Mouse (Mus musculus) natural killer cell, adult 2 months (primary cell): ENCODE results near the gene Dhdds.

ENCODE experiments used
- DNase-seq, 2 experiments: peaks; one replicate each; pipeline ENCODE4 v3.0.0; 2022; ENCODE audit warnings: low spot score in 2 of 2

The Dhdds gene

DNA sequence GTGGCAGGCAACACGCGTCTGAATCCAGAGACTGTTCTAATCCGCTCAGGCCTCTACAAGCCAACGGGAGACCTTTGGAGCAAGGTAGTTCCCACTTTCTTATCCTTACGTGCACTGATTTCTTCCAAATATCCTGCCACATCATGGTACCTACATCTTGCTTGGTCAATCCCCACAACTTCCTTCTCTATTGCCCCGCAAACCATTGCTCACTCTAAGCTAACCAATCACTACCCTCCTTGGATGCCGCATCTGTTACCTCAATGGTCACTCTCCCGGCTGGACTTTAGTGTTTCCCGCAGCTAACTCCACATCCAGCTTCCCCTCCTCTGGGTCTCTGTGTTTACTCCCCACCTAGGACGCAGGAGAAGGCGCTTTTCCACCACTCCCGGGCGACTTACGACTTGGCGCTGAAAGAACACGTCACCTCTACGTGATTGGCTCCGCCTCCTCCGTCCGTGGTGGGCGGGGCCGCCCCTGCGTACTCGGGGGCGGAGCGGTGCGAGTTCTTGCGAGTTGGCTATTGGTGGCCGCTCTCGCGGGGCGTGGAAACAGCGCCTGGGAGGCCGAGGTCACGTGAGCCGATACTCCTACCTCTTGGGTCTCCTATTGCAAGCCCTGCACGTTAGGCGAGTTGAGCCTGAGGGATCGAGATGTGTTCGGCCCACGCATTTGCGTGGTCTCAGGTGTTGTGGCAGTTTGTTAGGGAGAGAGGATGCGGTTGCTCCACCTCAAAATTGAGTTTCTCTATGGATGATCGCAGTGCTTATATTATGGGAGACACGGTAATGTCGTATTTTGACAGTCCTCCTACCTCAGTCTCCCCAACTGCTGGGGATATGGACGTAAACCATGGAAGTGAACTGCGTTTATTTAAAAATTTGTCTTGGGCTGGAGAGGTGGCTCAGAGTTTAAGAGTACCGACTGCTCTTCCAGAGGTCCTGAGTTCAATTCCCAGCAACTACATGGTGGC, at the start of gene Dhdds:
TSS of gene Dhdds (minus strand) at position 453 of the 973 bp plus-strand sequence.
- peak; percentile 92 to 94 for DNase-seq

DNA sequence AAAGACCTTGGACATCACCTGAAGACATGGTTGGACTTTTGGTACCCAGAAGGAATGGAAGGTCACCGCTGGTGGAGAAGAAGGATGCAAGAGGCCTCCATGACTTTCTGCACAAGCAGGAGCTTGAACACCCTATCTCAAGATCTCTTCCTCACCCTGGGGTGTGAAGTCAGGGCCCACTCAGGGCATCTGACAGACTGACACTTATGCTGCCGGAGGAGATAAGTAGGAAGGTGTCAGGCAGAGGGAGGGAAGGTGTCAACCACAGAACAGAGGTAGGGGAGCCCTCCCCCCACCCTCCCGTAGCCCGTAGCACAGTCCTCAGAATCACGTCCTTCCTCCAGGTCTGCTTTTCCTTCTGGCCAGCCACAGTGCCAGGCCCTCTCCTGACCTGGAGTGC, 46.9 kb upstream of the Dhdds start:
- DNase-seq: peak; percentile 53 to 70

DNA sequence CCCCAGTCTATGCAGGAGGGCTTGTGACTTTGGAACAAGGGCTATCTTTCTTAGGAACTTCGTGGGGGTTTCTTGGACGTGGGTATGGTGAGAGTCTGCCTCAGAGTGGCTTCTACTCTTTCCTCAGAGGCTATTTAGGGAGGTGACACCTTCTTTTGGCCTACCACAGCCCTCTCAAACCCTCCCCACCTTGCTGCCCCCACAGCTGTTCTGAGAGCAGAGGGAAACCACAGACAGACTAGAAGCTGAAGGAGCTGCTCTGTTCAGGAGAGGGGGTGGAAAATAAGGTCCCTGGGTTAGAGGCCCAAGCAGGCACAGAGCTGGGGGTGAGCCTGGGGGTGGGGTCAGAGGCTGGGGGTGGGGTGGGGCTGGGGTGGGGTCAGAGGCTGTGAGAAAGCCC, 42.3 kb upstream of the Dhdds start:
- peak; percentile 36 to 61 for DNase-seq

DNA sequence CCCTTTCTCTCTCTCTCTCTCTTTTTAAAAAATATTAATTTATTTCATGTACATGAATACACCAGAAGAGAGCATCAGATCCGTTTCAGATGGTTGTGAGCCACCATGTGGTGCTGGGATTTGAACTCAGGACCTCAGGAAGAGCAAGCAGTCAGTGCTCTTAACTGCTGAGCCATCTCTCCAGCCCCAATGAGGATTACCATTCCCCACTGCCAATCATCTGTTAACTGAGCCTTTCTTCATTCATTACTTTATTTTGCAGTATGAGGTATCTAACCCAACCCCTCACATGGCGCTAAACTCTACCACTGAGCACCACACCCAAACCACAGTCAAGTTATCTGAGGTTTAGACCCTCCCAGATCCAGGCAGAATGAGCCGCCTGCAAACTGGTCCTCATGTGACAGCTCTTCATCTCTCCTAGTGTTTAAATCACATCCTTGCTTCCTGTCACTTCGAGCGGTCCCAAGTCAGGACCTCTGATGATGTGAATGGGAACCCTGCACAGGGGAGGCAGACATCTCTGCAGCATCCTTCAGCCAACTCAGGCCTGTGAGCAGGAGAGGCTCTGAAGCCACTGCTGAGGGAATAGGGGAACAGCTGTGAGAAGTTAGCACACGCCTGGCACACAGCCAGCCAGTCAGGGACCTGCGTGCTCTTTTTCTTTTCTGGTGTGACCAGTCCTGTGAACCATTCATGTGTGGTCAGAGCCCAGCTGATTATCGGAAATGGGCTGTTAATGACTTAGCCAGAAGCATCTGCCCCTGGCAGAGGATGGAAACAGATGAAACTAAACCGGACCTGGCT, 40.8 kb upstream of the Dhdds start:
- DNase-seq: peak; percentile 37 to 66

DNA sequence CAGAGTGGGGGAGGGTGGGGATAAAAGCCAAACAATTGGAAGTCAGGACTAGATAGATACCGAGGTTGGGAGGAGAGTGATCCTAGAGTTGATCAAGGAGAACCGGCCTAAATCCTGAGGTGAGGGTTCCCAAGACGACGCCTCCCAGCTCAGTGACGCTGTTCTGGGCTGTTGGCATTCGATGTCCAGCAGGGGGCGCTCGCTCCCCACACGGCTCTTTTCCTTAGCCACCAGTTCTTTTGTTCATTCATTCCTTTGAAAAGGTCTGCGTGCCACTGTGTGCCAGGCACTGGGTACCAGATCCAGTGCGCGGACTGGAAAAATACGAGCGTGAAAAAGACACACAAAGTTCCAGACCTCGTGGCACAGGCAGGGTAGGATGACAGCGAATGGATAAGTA, 35.2 kb upstream of the Dhdds start:
- DNase-seq: peak; percentile 71 to 79

DNA sequence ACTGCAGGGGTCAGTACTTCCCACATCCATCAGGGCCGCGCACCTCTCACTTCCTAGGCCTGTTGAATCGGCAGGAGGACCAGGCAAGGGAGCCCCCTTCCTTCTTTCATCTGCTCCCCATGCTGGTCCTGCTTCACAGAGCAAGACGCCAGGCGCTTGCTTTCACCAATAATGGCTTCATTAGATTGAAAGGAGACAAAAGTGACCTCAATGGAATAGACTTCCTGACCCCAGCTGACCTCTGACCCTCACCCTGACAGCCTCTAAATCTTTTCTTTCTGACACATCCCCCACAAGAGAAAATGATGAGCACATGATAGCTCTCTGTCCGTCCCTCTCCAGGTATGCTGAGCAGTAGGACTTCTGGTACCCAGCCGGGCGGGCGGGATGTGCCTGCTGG, 25.1 kb upstream of the Dhdds start:
- no peak for DNase-seq

DNA sequence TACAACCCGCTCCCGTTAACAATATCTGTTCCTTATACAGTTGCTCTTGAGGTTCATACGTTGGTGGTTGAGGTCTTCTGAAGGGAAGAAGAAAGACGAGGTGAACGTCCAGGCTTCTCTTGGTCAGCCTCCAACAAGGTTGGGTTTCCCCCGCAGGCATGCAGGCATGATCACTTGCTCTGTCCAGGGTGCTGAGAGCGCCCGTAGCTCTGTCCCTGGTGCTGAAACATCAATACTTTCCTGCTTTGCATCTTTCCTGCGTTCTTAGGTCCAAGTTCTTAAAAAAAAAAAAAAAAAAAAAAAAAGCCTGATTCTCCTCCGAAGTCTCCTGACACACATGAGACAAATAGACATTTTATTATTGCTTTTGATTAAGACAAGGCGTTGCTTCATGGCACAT, 19.9 kb upstream of the Dhdds start:
- DNase-seq: peak; percentile 42 to 58

DNA sequence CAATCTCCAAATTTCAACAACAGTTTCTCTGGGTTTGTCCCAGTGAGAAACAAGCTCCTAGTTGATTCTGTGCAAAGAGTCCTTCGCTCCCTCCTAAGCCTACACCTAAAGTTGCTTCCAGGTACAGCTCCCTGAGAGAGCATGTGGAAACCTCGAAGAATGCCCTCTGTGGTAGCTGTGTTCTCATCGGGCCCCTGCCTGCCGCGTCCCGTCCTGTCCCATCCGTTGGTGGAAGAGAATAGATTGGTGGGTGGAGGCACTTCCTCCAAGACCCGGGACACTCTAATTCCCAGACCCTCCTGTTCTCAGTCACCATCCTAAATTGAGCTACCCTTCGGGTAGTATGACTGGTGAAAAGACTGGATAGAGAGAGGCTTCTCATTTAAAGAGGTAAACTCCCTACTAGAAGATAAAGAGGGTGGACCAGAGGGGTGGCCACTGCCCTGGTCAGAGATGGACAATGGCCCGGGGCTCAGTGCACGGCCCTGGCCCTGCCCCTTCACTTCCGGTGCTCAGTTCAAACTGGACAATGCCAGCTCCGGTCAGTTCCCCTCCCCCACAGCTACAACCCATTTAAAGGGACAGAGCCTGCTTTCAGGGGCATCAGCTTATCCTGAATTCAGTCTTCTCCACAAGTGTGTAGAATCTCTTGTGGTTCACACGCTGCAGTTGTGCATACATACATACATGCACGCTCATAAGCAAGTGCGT, 19.1 kb upstream of the Dhdds start:
- DNase-seq: no peak

DNA sequence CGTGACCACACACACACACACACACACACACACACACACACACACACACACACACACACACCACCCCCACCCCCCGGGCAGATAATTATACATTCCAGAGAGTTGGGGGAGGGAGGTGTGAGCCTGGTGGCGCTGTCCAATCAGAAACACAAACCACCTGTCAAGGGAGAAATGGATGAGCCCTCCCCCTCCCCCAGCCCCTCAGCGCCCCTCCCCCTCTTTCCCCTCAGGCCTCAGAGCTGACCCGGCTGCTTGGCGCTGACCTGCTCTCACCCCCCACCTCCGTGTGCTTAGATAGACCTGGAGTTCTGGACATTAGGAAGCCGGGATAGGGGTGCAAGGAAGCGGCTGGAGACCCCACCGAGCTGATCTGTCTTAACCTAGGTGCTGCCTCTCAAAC, 18.5 kb upstream of the Dhdds start:
- DNase-seq: no peak

DNA sequence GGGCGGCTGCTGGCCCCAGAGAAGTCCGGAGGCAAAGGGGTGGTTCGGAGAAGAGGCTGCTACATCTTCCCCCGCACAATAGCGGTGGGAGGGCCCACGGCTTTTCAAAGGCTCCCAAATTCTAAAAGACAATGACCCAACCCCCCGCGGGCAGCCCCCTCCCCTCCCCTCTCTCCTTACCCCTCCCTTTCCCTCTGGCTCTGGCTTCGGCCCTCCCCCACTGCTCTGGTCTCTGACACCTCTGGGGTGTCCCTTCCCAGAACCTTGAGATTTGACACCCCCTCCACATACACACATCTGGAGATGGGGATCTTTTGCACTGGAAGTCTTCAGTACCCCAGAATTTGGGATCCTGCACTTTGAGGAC, 18.0 kb upstream of the Dhdds start, which contains the start of gene Lin28a:
TSS of gene Lin28a (minus strand) at position 63 of the 367 bp plus-strand sequence.
- no peak for DNase-seq

DNA sequence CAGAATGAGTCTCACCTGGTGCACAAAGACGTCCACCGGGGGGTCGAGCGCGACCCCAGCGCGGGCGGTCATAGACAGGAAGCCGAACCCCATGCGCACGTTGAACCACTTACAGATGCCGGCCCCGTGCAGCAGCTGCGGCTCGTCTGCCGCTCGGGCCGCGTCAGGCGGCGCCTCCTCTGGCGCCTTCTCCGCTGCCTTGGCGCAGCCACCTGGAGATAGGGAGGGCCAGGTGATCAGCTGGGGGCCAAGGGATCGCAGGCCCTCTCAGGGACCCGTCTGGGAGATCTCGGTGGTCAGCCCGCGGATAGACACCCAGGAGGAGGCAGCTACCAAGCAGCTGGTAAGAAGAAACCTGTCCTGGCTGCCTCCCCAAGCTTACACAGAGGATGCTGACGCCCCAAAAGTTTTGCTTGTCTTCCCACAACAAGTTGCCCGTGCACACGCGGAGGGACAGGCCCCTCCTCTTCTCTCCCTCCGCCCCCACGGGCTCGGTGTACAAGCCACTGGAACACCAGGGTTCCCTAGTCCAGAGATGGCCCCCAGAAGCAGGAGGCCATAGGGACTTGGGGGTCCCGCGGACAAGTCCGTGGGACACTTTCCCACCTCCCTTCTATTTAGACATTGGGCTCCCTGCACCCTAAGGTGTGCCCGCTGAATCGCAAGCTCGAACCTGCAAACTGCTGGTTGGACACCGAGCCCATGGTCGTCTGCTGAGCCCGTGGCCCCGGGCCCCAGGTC, 17.5 kb upstream of the Dhdds start:
- no peak for DNase-seq

DNA sequence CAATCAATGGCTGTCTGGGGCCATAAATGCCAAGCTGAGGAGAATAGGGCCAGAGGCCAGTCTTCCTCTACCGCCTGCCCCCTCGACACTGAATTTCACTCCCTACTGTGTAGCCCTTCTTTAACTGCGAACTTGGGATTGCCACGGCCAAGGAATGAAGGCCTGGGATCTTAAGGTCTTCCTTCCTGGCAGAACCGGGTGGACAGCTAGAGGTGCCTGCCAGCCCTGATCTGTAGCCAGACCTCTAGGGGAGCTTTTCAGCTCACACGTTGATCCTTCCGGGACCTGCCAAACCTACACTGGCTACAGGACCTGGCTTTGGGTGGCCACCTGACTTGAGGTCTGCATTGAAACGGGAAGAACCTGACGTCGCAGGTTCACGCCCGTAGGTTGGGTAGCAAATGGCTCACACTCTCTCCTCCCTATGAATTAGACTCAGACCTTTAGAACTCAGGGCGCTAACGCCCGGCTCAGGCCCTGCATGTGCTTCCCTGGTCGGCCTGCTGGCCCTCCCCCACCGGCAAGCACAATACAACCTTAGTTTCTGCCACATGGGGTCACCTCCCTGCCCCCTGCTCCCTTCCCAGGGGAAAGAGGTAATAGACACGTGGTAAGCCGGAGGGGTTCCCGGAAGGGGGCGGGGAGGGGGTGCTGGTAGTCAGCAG, 16.6 kb upstream of the Dhdds start:
- DNase-seq: no peak

DNA sequence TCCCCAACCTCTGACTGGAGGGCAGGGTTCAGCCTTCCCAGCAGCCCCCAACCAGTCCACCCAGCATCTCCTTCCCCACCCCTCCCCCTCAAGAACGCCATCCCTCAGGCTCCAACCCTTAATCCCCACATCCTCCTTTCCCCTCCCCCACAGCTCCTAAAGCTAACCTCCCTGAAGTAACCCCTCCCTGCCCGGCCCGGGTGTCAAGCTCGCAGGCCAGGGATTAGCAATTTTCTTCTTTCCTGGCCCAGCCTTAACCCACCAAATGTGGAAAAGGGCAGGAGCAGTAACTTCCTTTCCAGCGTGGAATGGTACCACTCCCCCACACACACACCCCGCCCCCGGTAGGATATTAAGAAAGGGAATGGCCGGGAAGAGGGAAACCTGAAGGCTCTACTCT, 16.0 kb upstream of the Dhdds start:
- no peak for DNase-seq

DNA sequence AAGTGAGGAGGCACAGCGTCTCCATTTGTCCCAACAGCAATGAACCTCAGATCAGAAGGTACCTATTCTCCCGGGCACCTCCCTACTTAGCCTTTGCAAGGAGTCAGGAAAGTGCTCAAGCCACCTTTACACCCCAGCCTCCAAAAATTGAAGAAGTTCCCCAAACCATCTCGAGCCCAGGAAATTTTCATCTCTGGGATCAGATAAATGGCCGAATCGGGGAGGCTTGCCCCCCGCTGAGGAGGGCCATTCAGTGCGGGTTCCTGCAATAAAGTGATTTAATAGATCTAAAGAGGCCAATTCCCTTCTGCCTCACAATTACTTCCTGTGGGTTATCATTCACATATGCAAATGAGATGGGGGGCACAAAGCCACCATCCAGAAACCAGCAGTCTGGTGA, 15.5 kb upstream of the Dhdds start:
- DNase-seq: no peak

DNA sequence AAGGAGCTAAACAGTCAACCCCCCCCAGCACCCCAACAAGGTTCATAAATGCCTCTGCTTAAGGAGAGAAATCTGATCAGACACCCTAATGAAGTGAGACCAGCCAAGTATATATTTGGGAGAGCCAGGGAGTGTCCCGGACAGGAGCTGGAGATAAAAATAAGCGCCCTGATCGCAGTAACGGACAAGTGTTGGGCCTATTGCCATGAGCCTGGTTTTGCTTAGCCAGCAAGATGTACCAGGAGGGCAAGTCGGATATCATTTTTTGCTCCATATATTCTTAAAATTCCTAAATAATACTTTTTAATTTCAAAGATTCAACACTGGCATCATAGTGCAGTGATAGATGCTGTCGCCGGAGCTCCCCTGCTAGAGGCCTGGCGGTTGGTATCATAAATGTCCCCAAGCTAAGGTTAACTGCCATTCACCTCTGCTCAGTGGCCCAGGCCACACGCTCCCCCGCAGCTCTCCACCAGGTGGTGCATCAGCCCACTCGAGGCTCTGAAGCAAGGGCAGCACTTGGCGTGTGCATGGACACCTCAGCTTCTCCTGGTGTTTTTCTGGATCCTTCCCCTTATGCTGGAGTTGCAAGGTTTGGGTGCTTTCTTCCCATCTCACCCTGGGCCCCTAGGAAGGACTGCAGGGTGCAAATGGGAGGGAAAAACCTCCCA, 12.3 kb upstream of the Dhdds start:
- DNase-seq: peak in 1 of 2 experiments; percentile 17

DNA sequence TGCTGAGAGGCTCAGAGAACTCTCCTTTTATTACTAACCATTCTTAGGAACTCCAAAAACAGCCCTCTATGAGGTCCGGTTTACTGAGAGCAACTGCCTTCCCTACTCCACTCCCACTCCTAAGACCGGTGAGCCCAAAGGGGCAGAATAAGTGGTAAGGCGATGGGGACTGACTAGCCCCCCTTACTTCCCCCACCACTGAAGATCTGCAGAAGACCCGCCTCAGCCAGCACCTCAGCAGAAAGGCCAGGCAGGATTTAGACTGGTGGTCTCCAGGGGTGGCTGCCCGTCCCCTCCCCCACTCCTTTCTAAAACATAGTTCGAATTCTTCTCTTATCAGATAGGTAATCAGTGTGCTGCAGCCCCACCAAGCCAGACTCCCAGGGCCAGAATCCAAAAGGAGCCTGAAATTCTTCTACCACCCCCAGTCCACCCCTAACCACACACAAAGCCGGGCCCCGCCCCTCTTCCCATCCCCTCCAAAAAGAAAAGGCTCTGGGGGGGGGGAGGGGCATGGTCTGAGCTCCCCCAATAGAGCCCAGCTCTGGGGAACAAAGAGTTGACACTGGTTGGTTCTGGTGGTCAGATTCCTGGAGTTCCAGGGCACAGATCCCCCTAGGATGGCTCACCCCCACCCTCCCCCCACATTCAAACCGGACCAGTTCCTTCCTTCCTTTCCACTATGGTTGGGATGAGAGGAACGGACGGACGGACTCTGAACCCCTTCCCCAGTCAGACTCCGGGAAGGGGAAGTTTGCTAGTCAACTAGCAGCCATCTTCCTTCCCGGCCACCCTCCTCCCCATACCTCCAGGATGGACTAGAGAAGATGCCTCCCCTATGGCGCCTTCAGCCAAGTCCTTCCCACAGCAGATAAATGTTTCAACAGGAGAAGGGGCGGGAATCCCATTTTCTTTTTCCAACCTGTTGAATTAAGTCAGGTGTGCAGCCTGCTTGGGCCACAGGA, 11.0 kb upstream of the Dhdds start:
- no peak for DNase-seq

DNA sequence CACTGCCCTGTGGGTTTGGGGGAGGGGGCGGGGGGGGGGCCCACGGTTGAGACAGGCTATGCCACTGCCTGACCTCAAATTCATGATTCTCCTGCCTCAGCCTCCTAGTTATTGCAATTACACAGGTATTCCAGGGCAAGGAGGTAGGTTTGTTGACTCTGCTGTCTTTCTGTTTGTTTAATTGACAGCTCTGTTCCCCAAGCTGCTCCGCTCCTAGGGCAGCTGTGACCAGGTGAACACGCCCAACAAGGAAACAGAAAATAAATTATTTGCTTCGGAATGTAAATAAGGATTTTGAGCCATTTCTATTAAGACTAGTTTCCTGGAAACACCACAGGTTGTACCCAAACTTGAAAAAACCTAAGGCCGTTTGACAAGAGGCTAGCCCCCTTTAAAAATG, 9.0 kb upstream of the Dhdds start:
- no peak for DNase-seq

DNA sequence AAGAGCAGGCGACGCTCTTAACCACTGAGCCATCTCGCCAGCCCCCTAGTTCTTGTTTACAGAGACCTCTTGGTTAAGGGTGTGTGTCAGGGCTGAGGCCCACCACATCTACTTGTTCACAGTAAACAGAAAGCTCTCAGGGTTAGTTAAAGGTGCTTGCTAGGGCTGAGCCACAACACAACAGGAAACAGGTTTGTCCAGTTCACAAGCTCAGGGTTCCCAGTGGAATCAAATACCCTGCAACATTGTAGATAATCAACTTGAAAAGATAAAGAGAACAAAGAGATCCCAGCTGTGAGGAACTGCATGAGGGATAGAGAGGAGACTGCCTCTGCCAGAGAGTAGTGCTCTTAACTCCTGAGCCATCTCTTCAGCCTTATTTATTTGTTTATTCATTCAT, 6.1 kb upstream of the Dhdds start:
- no peak for DNase-seq
